Mouse (Mus musculus): ENCODE data around the gene Nyx. TPM values are rescaled to one million over a fixed set of nuclear protein-coding genes. Genes with fewer than 3 reads are reported as not detected.

The Nyx gene
- polyA plus RNA-seq, 1 experiment from 2014 or later = 0.03 TPM

DNA sequence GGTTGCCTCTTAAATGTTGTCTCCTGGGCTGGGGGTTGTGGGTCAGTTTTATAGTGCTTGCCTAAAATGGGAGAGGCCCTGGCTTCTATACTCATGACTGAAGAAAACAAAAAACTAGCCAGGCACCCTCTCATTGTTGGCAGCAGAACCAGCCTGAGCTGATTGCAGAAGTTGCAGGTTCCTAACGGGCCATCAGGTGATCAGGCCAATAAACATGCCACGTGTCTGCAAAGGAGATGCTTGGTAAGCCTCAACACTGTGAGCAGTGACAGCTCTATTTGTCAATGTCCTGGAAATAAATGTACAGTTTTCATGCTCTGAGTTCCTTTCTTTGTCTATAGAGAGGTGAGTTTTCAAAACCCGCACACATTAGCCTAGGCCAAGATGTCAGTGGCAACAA, 23.1 kb downstream of the Nyx start:
- no peak overlapping the region for H3K4me2 ChIP-seq (ENCODE audit: low read length)
- no peak for TF ChIP-seq CTCF (IDR thresholded peaks at IDR 0.05; ENCODE audit: low read depth)
- H3K36me3 ChIP-seq (ENCODE audit: insufficient read depth, low read length) = no peaks in the 10 kb centered on the region
- H3K4me3 ChIP-seq (replicated peaks; ENCODE audit: low read depth, low read length) = no peak overlapping the region
- no peak overlapping the region for H3K27ac ChIP-seq
- no peak for ATAC-seq (replicated peaks; ENCODE audit: low FRiP score, low read depth)
- H3K9me3 ChIP-seq (replicated peaks; ENCODE audit: low read length) = no peaks in the 10 kb centered on the region
- 78% methylated on average over 3 of the region's 3 CpGs for WGBS
- H3K4me1 ChIP-seq (replicated peaks; ENCODE audit: insufficient read depth, low read length) = no peaks in the 10 kb centered on the region
- H3K9ac ChIP-seq (ENCODE audit: low read depth, low read length) = no peak overlapping the region
- no peak for DNase-seq (ENCODE audit: low spot score)
- no peaks in the 10 kb centered on the region for H3K27me3 ChIP-seq (ENCODE audit: insufficient read depth, low read length)

- Histone ChIP-seq H3K27me3 (ENCODE audit: insufficient read depth, low read length) (no peaks in the 10 kb centered on the region), H3K4me3 (replicated peaks; ENCODE audit: low read depth, low read length) (no peak overlapping the region), H3K9me3 (replicated peaks; ENCODE audit: low read length) (no peaks in the 10 kb centered on the region), H3K4me2 (ENCODE audit: low read length) (no peak overlapping the region), H3K36me3 (ENCODE audit: insufficient read depth, low read length) (no peaks in the 10 kb centered on the region), H3K9ac (ENCODE audit: low read depth, low read length) (no peak overlapping the region), H3K27ac (no peak overlapping the region), H3K4me1 (replicated peaks; ENCODE audit: insufficient read depth, low read length) (no peaks in the 10 kb centered on the region)
- no peak for DNase-seq (ENCODE audit: low spot score)
- TF ChIP-seq CTCF (IDR thresholded peaks at IDR 0.05; ENCODE audit: low read depth) = no peak
- 77% methylated on average over 1 of the region's 1 CpGs for WGBS
- ATAC-seq (replicated peaks; ENCODE audit: low FRiP score, low read depth) = no peak
Observed at GRCm38 (mm10) chrX:13489761-13490160, 23.9 kb downstream of the Nyx start.

- 59% methylated on average over 3 of the region's 3 CpGs for WGBS
- Histone ChIP-seq H3K36me3 (ENCODE audit: insufficient read depth, low read length) (no peaks in the 10 kb centered on the region), H3K9me3 (replicated peaks; ENCODE audit: low read length) (no peaks in the 10 kb centered on the region), H3K4me1 (replicated peaks; ENCODE audit: insufficient read depth, low read length) (no peaks in the 10 kb centered on the region), H3K4me3 (replicated peaks; ENCODE audit: low read depth, low read length) (no peak overlapping the region), H3K27ac (no peak overlapping the region), H3K4me2 (ENCODE audit: low read length) (no peak overlapping the region), H3K9ac (ENCODE audit: low read depth, low read length) (no peak overlapping the region), H3K27me3 (ENCODE audit: insufficient read depth, low read length) (no peaks in the 10 kb centered on the region)
- DNase-seq (ENCODE audit: low spot score) (no peak), ATAC-seq (replicated peaks; ENCODE audit: low FRiP score, low read depth) (no peak)
- TF ChIP-seq CTCF (IDR thresholded peaks at IDR 0.05; ENCODE audit: low read depth) = no peak
Observed at GRCm38 (mm10) chrX:13490941-13491340, 25.0 kb downstream of the Nyx start.

- Histone ChIP-seq H3K27me3 (ENCODE audit: insufficient read depth, low read length) (no peaks in the 10 kb centered on the region), H3K4me1 (replicated peaks; ENCODE audit: insufficient read depth, low read length) (no peaks in the 10 kb centered on the region), H3K36me3 (ENCODE audit: insufficient read depth, low read length) (no peaks in the 10 kb centered on the region), H3K4me3 (replicated peaks; ENCODE audit: low read depth, low read length) (no peak overlapping the region), H3K4me2 (ENCODE audit: low read length) (no peak overlapping the region), H3K9ac (ENCODE audit: low read depth, low read length) (no peak overlapping the region), H3K9me3 (replicated peaks; ENCODE audit: low read length) (no peaks in the 10 kb centered on the region), H3K27ac (no peak overlapping the region)
- no peak for DNase-seq (ENCODE audit: low spot score)
- no peak for ATAC-seq (replicated peaks; ENCODE audit: low FRiP score, low read depth)
- TF ChIP-seq CTCF (IDR thresholded peaks at IDR 0.05; ENCODE audit: low read depth) = no peak
Observed at GRCm38 (mm10) chrX:13492922-13493321, 27.0 kb downstream of the Nyx start.

DNA sequence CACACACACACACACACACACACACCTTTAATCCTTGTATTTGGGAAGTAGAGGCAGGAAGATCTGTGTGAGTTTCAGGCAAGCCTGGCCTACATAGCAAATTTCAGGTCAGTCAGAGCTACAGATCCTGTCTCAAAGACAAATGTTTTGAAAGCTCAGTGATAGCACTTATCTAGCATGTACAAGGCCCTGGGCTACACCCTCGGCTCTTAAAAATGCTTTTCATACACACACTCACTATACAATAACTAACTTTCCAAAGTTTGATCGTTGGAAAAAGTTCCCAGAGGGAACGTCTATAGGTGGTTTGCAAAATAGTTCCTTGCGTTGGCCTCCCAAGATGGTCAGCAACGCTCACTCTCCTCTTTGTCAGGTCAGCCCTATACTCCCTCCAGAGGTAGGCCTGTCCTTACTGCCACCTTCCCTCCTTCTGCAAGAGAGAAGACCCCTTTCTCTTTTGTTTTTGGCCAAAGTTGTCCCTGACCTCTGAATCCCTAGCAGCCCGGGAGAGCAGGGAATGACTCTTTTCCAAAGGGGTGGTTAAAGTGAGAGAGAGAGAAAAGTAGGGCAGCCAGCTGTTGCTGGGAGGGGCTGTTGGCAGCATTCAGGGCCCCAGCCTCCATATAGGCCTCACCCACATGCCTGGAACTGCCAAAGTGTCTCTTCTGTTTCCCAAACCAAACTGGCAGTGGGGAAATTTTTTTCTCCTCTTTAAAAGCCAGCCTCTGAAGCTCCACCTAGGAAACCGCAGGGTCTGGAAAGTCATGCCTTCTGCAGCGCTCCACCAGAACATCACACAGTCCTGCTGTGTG, 29.2 kb downstream of the Nyx start:
- 79% methylated on average over 8 of the region's 8 CpGs for WGBS

DNA sequence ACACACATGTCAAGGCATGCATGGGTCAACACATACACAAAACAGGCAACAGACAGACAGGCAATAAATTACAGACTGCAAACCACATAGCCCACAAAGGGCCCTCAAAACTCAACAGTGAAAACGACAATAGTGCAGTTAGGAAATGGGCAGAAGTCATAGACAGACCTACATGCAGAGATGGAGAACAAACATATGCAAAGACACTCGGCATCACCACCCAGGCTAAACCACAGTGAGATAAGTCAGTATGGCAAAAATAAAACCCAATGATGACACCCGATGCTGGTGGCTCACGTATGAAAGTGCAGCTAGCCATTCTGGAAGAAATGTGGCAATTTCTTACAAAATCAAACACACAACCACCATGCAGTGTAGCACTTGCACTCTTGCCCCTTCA, 34.4 kb downstream of the Nyx start:
- Histone ChIP-seq H3K36me3 (ENCODE audit: insufficient read depth, low read length) (no peaks in the 10 kb centered on the region), H3K4me2 (ENCODE audit: low read length) (no peak overlapping the region), H3K4me1 (replicated peaks; ENCODE audit: insufficient read depth, low read length) (no peaks in the 10 kb centered on the region), H3K9me3 (replicated peaks; ENCODE audit: low read length) (no peaks in the 10 kb centered on the region), H3K27me3 (ENCODE audit: insufficient read depth, low read length) (no peaks in the 10 kb centered on the region), H3K4me3 (replicated peaks; ENCODE audit: low read depth, low read length) (no peak overlapping the region), H3K9ac (ENCODE audit: low read depth, low read length) (no peak overlapping the region), H3K27ac (no peak overlapping the region)
- no peak for DNase-seq (ENCODE audit: low spot score)
- no peak for ATAC-seq (replicated peaks; ENCODE audit: low FRiP score, low read depth)
- WGBS = 77% methylated on average over 4 of the region's 4 CpGs
- no peak for TF ChIP-seq CTCF (IDR thresholded peaks at IDR 0.05; ENCODE audit: low read depth)

More for the DNA sequence above, 29.2 kb downstream of the Nyx start:
- no peak for DNase-seq (ENCODE audit: low spot score)
- H3K27ac ChIP-seq = no peak overlapping the region
- no peaks in the 10 kb centered on the region for H3K27me3 ChIP-seq (ENCODE audit: insufficient read depth, low read length)
- TF ChIP-seq CTCF (IDR thresholded peaks at IDR 0.05; ENCODE audit: low read depth) = no peak
- H3K4me1 ChIP-seq (replicated peaks; ENCODE audit: insufficient read depth, low read length) = no peaks in the 10 kb centered on the region
- H3K4me3 ChIP-seq (replicated peaks; ENCODE audit: low read depth, low read length) = no peak overlapping the region
- no peaks in the 10 kb centered on the region for H3K36me3 ChIP-seq (ENCODE audit: insufficient read depth, low read length)
- no peak overlapping the region for H3K4me2 ChIP-seq (ENCODE audit: low read length)
- H3K9ac ChIP-seq (ENCODE audit: low read depth, low read length) = no peak overlapping the region
- H3K9me3 ChIP-seq (replicated peaks; ENCODE audit: low read length) = no peaks in the 10 kb centered on the region
- ATAC-seq (replicated peaks; ENCODE audit: low FRiP score, low read depth) = no peak

All from kidney, postnatal 0 days (tissue).